Mouse (Mus musculus): ENCODE results near the gene Tmie.

Gene Tmie

GRCm38 (mm10) chr9:110879998-110880561 is at the start of gene Tmie:
Tmie (minus strand) TSS chr9:110880113.
- no peak for DNase-seq

- DNase-seq = peak; percentile 27
These were observed 42.8 kb upstream of the Tmie start for GRCm38 (mm10) chr9:110922759-110923158.

GRCm38 (mm10) chr9:110920665-110921419 is 40.9 kb upstream of the Tmie start:
- no peak for DNase-seq

GRCm38 (mm10) chr9:110916786-110917185 is 36.9 kb upstream of the Tmie start, which contains the start of gene Fam240a:
Fam240a (minus strand) TSS chr9:110916861.
- DNase-seq = no peak

- no peak for DNase-seq
These were observed 35.6 kb upstream of the Tmie start for GRCm38 (mm10) chr9:110915466-110915865.

GRCm38 (mm10) chr9:110914631-110915236 is 34.8 kb upstream of the Tmie start:
- no peak for DNase-seq

- no peak for DNase-seq
These were observed 29.6 kb upstream of the Tmie start for GRCm38 (mm10) chr9:110909371-110909967.

GRCm38 (mm10) chr9:110908631-110909016 is 28.7 kb upstream of the Tmie start:
- DNase-seq = no peak

- DNase-seq = no peak
These were observed 28.1 kb upstream of the Tmie start for GRCm38 (mm10) chr9:110907838-110908630.

GRCm38 (mm10) chr9:110907201-110907837 is 27.4 kb upstream of the Tmie start:
- no peak for DNase-seq

GRCm38 (mm10) chr9:110902271-110902670 is 22.4 kb upstream of the Tmie start:
- no peak for DNase-seq

- DNase-seq = no peak
These were observed 21.3 kb upstream of the Tmie start for GRCm38 (mm10) chr9:110901204-110901603.

- DNase-seq = no peak
These were observed 19.6 kb upstream of the Tmie start for GRCm38 (mm10) chr9:110899451-110900008.

- no peak for DNase-seq
These were observed 16.7 kb upstream of the Tmie start for GRCm38 (mm10) chr9:110896595-110896994.

GRCm38 (mm10) chr9:110895994-110896393 is 16.1 kb upstream of the Tmie start:
- DNase-seq = no peak

- DNase-seq = no peak
These were observed 15.6 kb upstream of the Tmie start for GRCm38 (mm10) chr9:110895507-110895906.

- no peak for DNase-seq
These were observed 13.5 kb upstream of the Tmie start for GRCm38 (mm10) chr9:110893429-110893828.

- DNase-seq = no peak
These were observed 12.6 kb upstream of the Tmie start for GRCm38 (mm10) chr9:110892552-110892951.

- no peak for DNase-seq
These were observed 11.3 kb upstream of the Tmie start for GRCm38 (mm10) chr9:110891077-110891828.

GRCm38 (mm10) chr9:110890026-110890783 is 10.3 kb upstream of the Tmie start:
- no peak for DNase-seq

All from cerebellum, adult 8-10 months (tissue).